7 mouse cellular contexts compared by ENCODE assay signal in genomic region chr13:63324978-63325848, GRCm38 (mm10).
DNase-seq lines count a peak whose midpoint lies in the region; ATAC-seq lines count a peak whose summit lies in the region.

No protein-coding gene starts in this region.

- H3K27me3 ChIP-seq in lung, embryonic 15.5 days: no peaks in the 10 kb centered on the region
- no peaks in the 10 kb centered on the region for H3K27me3 ChIP-seq in heart, embryonic 16.5 days (ENCODE audit: control insufficient read depth, insufficient read depth, low read length)
- H3K27me3 ChIP-seq in midbrain, embryonic 14.5 days (ENCODE audit: control insufficient read depth, insufficient read depth, low read length): no peaks in the 10 kb centered on the region

- no peaks in the 10 kb centered on the region for H3K36me3 ChIP-seq in lung, embryonic 15.5 days
- H3K36me3 ChIP-seq in heart, embryonic 16.5 days (ENCODE audit: control insufficient read depth, insufficient read depth): no peaks in the 10 kb centered on the region
- no peaks in the 10 kb centered on the region for H3K36me3 ChIP-seq in midbrain, embryonic 14.5 days (ENCODE audit: control insufficient read depth, insufficient read depth, low read length)

- H3K27ac ChIP-seq in lung, embryonic 15.5 days: peak overlapping the region; percentile 65
- peak overlapping the region; percentile 67 for H3K27ac ChIP-seq in heart, embryonic 16.5 days (ENCODE audit: low read length)
- H3K27ac ChIP-seq in midbrain, embryonic 14.5 days (replicated peaks; ENCODE audit: low read depth, low read length): no peak overlapping the region

- H3K4me2 ChIP-seq in lung, embryonic 15.5 days: no peak overlapping the region
- no peak overlapping the region for H3K4me2 ChIP-seq in heart, embryonic 16.5 days (ENCODE audit: low read depth, low read length)
- no peak overlapping the region for H3K4me2 ChIP-seq in midbrain, embryonic 14.5 days (ENCODE audit: low read length)

- no peaks in the 10 kb centered on the region for H3K9me3 ChIP-seq in lung, embryonic 15.5 days
- H3K9me3 ChIP-seq in heart, embryonic 16.5 days (replicated peaks; ENCODE audit: control insufficient read depth, low read length): no peaks in the 10 kb centered on the region
- H3K9me3 ChIP-seq in midbrain, embryonic 14.5 days (ENCODE audit: control insufficient read depth, low read length): no peaks in the 10 kb centered on the region

- WGBS in lung, embryonic 15.5 days: 50% methylated on average over 10 of the region's 10 CpGs
- 54% methylated on average over 10 of the region's 10 CpGs for WGBS in heart, embryonic 16.5 days
- WGBS in midbrain, embryonic 14.5 days: 86% methylated on average over 10 of the region's 10 CpGs

- DNase-seq in lung, postnatal 14 days: no peak
- peak; percentile 67 to 74 for DNase-seq in adrenal gland, postnatal 36 days
- DNase-seq in spleen, postnatal 4 days (ENCODE audit: low spot score in 2 of 2): no peak
- DNase-seq in midbrain, embryonic 14.5 days: no peak

- H3K9ac ChIP-seq in lung, embryonic 15.5 days: no peak overlapping the region
- H3K9ac ChIP-seq in heart, embryonic 16.5 days (ENCODE audit: low read length): no peak overlapping the region
- no peak overlapping the region for H3K9ac ChIP-seq in midbrain, embryonic 14.5 days (replicated peaks; ENCODE audit: low read length)

- peaks cover 33% of the 10 kb centered on the region for H3K4me1 ChIP-seq in lung, embryonic 15.5 days
- H3K4me1 ChIP-seq in heart, embryonic 16.5 days (ENCODE audit: control insufficient read depth, insufficient read depth, low read length): peaks cover 21% of the 10 kb centered on the region
- H3K4me1 ChIP-seq in midbrain, embryonic 14.5 days (ENCODE audit: control insufficient read depth, insufficient read depth, low read length): no peaks in the 10 kb centered on the region

- ATAC-seq in lung, embryonic 15.5 days (ENCODE audit: borderline replicate concordance, extremely low read depth, low FRiP score, low TSS enrichment): no peak
- ATAC-seq in heart, embryonic 16.5 days (replicated peaks; ENCODE audit: extremely low read depth, insufficient read depth, low FRiP score): 0 out of 2 replicates have a peak, but pooled peaks have one; percentile 50
- ATAC-seq in megakaryocyte progenitor cell, adult 5-6 weeks (replicated peaks; ENCODE audit: poor library complexity): peak; percentile 78
- ATAC-seq in midbrain, embryonic 14.5 days (ENCODE audit: low FRiP score, low TSS enrichment): no peak

- no peak overlapping the region for H3K4me3 ChIP-seq in lung, embryonic 15.5 days
- H3K4me3 ChIP-seq in heart, embryonic 16.5 days (ENCODE audit: low read length): no peak overlapping the region
- H3K4me3 ChIP-seq in midbrain, embryonic 14.5 days (replicated peaks; ENCODE audit: low read depth, low read length): no peak overlapping the region

Comparison
In these comparisons a context has a peak if more than half of its experiments do, and no peak if none do; other contexts are left out.
1. ATAC-seq: peak in heart, embryonic 16.5 days (single experiment) and megakaryocyte progenitor cell, adult 5-6 weeks (single experiment); none in lung, embryonic 15.5 days (single experiment) and midbrain, embryonic 14.5 days (single experiment).
2. DNase-seq: peak in adrenal gland, postnatal 36 days (2 of 2); none in lung, postnatal 14 days (single experiment), spleen, postnatal 4 days (0 of 2) and midbrain, embryonic 14.5 days (single experiment).